Mouse (Mus musculus): Measurements from ENCODE around the gene Ninl. TPM values are rescaled to one million over a fixed set of nuclear protein-coding genes. Genes with fewer than 3 reads are reported as not detected.

The Ninl gene
- polyA plus RNA-seq, 1 experiment from 2014 or later: 4.0 TPM

GRCm38 (mm10) chr2:150978791-150979190 lies 60.4 kb downstream of the Ninl start:
- H3K27ac ChIP-seq (ENCODE audit: low read depth): no peak overlapping the region
- H3K4me2 ChIP-seq (ENCODE audit: low read depth, low read length): no peak overlapping the region
- 75% methylated on average over 3 of the region's 3 CpGs for WGBS (ENCODE audit: insufficient replicate concordance)
- TF ChIP-seq CTCF (IDR thresholded peaks at IDR 0.05; ENCODE audit: low read depth) (no peak), EP300 (IDR thresholded peaks at IDR 0.05; ENCODE audit: low read depth) (no peak)
- H3K36me3 ChIP-seq (replicated peaks; ENCODE audit: insufficient read depth, low read length): no peaks in the 10 kb centered on the region
- no peak overlapping the region for H3K9ac ChIP-seq (replicated peaks)
- H3K4me1 ChIP-seq (ENCODE audit: insufficient read depth): peaks cover 14% of the 10 kb centered on the region; the same call in 1 of the 2 replicates
- no peak for ATAC-seq
- no peaks in the 10 kb centered on the region for H3K9me3 ChIP-seq (ENCODE audit: low read length)
- DNase-seq: peak; percentile 10
- no peak overlapping the region for H3K4me3 ChIP-seq (ENCODE audit: low read depth, low read length)
- H3K27me3 ChIP-seq (ENCODE audit: insufficient read depth, low read length): no peaks in the 10 kb centered on the region

GRCm38 (mm10) chr2:150977676-150978075 lies 61.5 kb downstream of the Ninl start:
- Histone ChIP-seq H3K27me3 (ENCODE audit: insufficient read depth, low read length) (no peaks in the 10 kb centered on the region), H3K9me3 (ENCODE audit: low read length) (no peaks in the 10 kb centered on the region), H3K4me3 (ENCODE audit: low read depth, low read length) (no peak overlapping the region), H3K36me3 (replicated peaks; ENCODE audit: insufficient read depth, low read length) (no peaks in the 10 kb centered on the region), H3K9ac (replicated peaks) (no peak overlapping the region), H3K4me2 (ENCODE audit: low read depth, low read length) (no peak overlapping the region), H3K4me1 (ENCODE audit: insufficient read depth) (peaks cover 13% of the 10 kb centered on the region; the same call in 1 of the 2 replicates), H3K27ac (ENCODE audit: low read depth) (no peak overlapping the region)
- DNase-seq (peak; percentile 10), ATAC-seq (no peak)
- TF ChIP-seq EP300 (IDR thresholded peaks at IDR 0.05; ENCODE audit: low read depth): no peak
- no peak for TF ChIP-seq CTCF (IDR thresholded peaks at IDR 0.05; ENCODE audit: low read depth)
- WGBS (ENCODE audit: insufficient replicate concordance): 84% methylated on average over 6 of the region's 6 CpGs

- Histone ChIP-seq H3K4me3 (ENCODE audit: low read depth, low read length) (no peak overlapping the region), H3K9me3 (ENCODE audit: low read length) (no peaks in the 10 kb centered on the region), H3K4me1 (ENCODE audit: insufficient read depth) (peaks cover 10% of the 10 kb centered on the region; the same call in 1 of the 2 replicates), H3K27ac (ENCODE audit: low read depth) (no peak overlapping the region; the same call in 1 of the 2 replicates), H3K36me3 (replicated peaks; ENCODE audit: insufficient read depth, low read length) (no peaks in the 10 kb centered on the region), H3K9ac (replicated peaks) (no peak overlapping the region), H3K27me3 (ENCODE audit: insufficient read depth, low read length) (no peaks in the 10 kb centered on the region), H3K4me2 (ENCODE audit: low read depth, low read length) (peak overlapping the region; percentile 42; the same call in 1 of the 2 replicates)
- TF ChIP-seq CTCF (IDR thresholded peaks at IDR 0.05; ENCODE audit: low read depth): no peak
- TF ChIP-seq EP300 (IDR thresholded peaks at IDR 0.05; ENCODE audit: low read depth): peak; percentile 95
- ATAC-seq: peak; percentile 88
- 58% methylated on average over 5 of the region's 5 CpGs for WGBS (ENCODE audit: insufficient replicate concordance)
- no peak for DNase-seq
Measured at GRCm38 (mm10) chr2:150976871-150977270, 62.3 kb downstream of the Ninl start.

GRCm38 (mm10) chr2:150973401-150974115 lies 65.6 kb downstream of the Ninl start:
- no peak for TF ChIP-seq EP300 (IDR thresholded peaks at IDR 0.05; ENCODE audit: low read depth)
- TF ChIP-seq CTCF (IDR thresholded peaks at IDR 0.05; ENCODE audit: low read depth): no peak
- H3K36me3 ChIP-seq (replicated peaks; ENCODE audit: insufficient read depth, low read length): no peaks in the 10 kb centered on the region
- no peak overlapping the region for H3K9ac ChIP-seq (replicated peaks)
- no peak overlapping the region for H3K4me2 ChIP-seq (ENCODE audit: low read depth, low read length)
- no peaks in the 10 kb centered on the region for H3K9me3 ChIP-seq (ENCODE audit: low read length)
- H3K4me1 ChIP-seq (ENCODE audit: insufficient read depth): 0 out of 2 replicates have a peak, but pooled peaks cover 7% of the 10 kb centered on the region
- H3K27ac ChIP-seq (ENCODE audit: low read depth): no peak overlapping the region
- no peak overlapping the region for H3K4me3 ChIP-seq (ENCODE audit: low read depth, low read length)
- ATAC-seq: no peak
- H3K27me3 ChIP-seq (ENCODE audit: insufficient read depth, low read length): no peaks in the 10 kb centered on the region
- WGBS (ENCODE audit: insufficient replicate concordance): 84% methylated on average over 8 of the region's 8 CpGs
- DNase-seq: peak; percentile 6

GRCm38 (mm10) chr2:150972681-150973080 lies 66.5 kb downstream of the Ninl start:
- no peak overlapping the region for H3K27ac ChIP-seq (ENCODE audit: low read depth)
- no peaks in the 10 kb centered on the region for H3K9me3 ChIP-seq (ENCODE audit: low read length)
- H3K27me3 ChIP-seq (ENCODE audit: insufficient read depth, low read length): no peaks in the 10 kb centered on the region
- H3K36me3 ChIP-seq (replicated peaks; ENCODE audit: insufficient read depth, low read length): no peaks in the 10 kb centered on the region
- H3K4me1 ChIP-seq (ENCODE audit: insufficient read depth): 0 out of 2 replicates have a peak, but pooled peaks cover 5% of the 10 kb centered on the region
- H3K4me2 ChIP-seq (ENCODE audit: low read depth, low read length): no peak overlapping the region
- 86% methylated on average over 3 of the region's 3 CpGs for WGBS (ENCODE audit: insufficient replicate concordance)
- DNase-seq (peak; percentile 3), ATAC-seq (no peak)
- no peak overlapping the region for H3K9ac ChIP-seq (replicated peaks)
- no peak overlapping the region for H3K4me3 ChIP-seq (ENCODE audit: low read depth, low read length)
- no peak for TF ChIP-seq CTCF (IDR thresholded peaks at IDR 0.05; ENCODE audit: low read depth)
- no peak for TF ChIP-seq EP300 (IDR thresholded peaks at IDR 0.05; ENCODE audit: low read depth)

- Histone ChIP-seq H3K36me3 (replicated peaks; ENCODE audit: insufficient read depth, low read length) (no peaks in the 10 kb centered on the region), H3K27me3 (ENCODE audit: insufficient read depth, low read length) (no peaks in the 10 kb centered on the region), H3K27ac (ENCODE audit: low read depth) (no peak overlapping the region), H3K4me3 (ENCODE audit: low read depth, low read length) (no peak overlapping the region), H3K9me3 (ENCODE audit: low read length) (no peaks in the 10 kb centered on the region), H3K9ac (replicated peaks) (no peak overlapping the region), H3K4me2 (ENCODE audit: low read depth, low read length) (no peak overlapping the region), H3K4me1 (ENCODE audit: insufficient read depth) (no peaks in the 10 kb centered on the region)
- TF ChIP-seq EP300 (IDR thresholded peaks at IDR 0.05; ENCODE audit: low read depth) (no peak), CTCF (IDR thresholded peaks at IDR 0.05; ENCODE audit: low read depth) (no peak)
- 89% methylated on average over 7 of the region's 7 CpGs for WGBS (ENCODE audit: insufficient replicate concordance)
- ATAC-seq (no peak), DNase-seq (peak; percentile 1)
Measured at GRCm38 (mm10) chr2:150971856-150972255, 67.3 kb downstream of the Ninl start.

All from liver, postnatal 0 days (tissue).